Mouse (Mus musculus): ENCODE measurements around the gene Kcnb1. TPM values are rescaled to one million over a fixed set of nuclear protein-coding genes. Genes with fewer than 3 reads are reported as not detected.
A peak's percentile ranks its signal among the peaks of the same experiment; 100 is the strongest.

Kcnb1 gene
- polyA plus RNA-seq, 1 experiment from 2014 or later, result 0.49 TPM

- ATAC-seq (ENCODE audit: extremely low read depth, insufficient number of reproducible peaks, low FRiP score, low TSS enrichment), result no peak
- H3K4me2 ChIP-seq, result peak overlapping the region; percentile 87
- peak overlapping the region; percentile 91 for H3K4me3 ChIP-seq
- peaks cover 36% of the 10 kb centered on the region for H3K4me1 ChIP-seq
- no peaks in the 10 kb centered on the region for H3K27me3 ChIP-seq (replicated peaks)
- WGBS, result 23% methylated on average over 9 of the region's 9 CpGs
- H3K9ac ChIP-seq, result peak overlapping the region; percentile 89
- H3K9me3 ChIP-seq, result no peaks in the 10 kb centered on the region
- H3K36me3 ChIP-seq, result peaks cover 28% of the 10 kb centered on the region
- peak overlapping the region; percentile 68 for H3K27ac ChIP-seq (replicated peaks)
Measured at GRCm38 (mm10) chr2:167064601-167065295, 125.2 kb downstream of the Kcnb1 start.

- no peaks in the 10 kb centered on the region for H3K9me3 ChIP-seq
- peaks cover 41% of the 10 kb centered on the region for H3K4me1 ChIP-seq
- peak overlapping the region; percentile 91 for H3K4me3 ChIP-seq
- no peaks in the 10 kb centered on the region for H3K27me3 ChIP-seq (replicated peaks)
- peak overlapping the region; percentile 87 for H3K4me2 ChIP-seq
- WGBS, result 2% methylated on average over 7 of the region's 7 CpGs
- peaks cover 33% of the 10 kb centered on the region for H3K36me3 ChIP-seq
- H3K9ac ChIP-seq, result peak overlapping the region; percentile 89
- ATAC-seq (ENCODE audit: extremely low read depth, insufficient number of reproducible peaks, low FRiP score, low TSS enrichment), result no peak
- peak overlapping the region; percentile 84 for H3K27ac ChIP-seq (replicated peaks)
Measured at GRCm38 (mm10) chr2:167063906-167064496, 126.0 kb downstream of the Kcnb1 start.

GRCm38 (mm10) chr2:167062965-167063880 is 126.7 kb downstream of the Kcnb1 start, which contains the start of gene Znfx1:
TSS of gene Znfx1 (minus strand) at chr2:167063015.
- peak within 1 kb of the TSS; percentile 91 for H3K4me3 ChIP-seq

GRCm38 (mm10) chr2:167062497-167062911 is 127.5 kb downstream of the Kcnb1 start:
- H3K27me3 ChIP-seq (replicated peaks), result no peaks in the 10 kb centered on the region
- peak; percentile 92 for ATAC-seq (ENCODE audit: extremely low read depth, insufficient number of reproducible peaks, low FRiP score, low TSS enrichment)
- H3K27ac ChIP-seq (replicated peaks), result peak overlapping the region; percentile 96
- H3K36me3 ChIP-seq, result peaks cover 47% of the 10 kb centered on the region
- H3K4me3 ChIP-seq, result peak overlapping the region; percentile 91
- WGBS, result 0% methylated on average over 57 of the region's 60 CpGs
- H3K9me3 ChIP-seq, result no peaks in the 10 kb centered on the region
- peak overlapping the region; percentile 87 for H3K4me2 ChIP-seq
- H3K9ac ChIP-seq, result peak overlapping the region; percentile 89
- H3K4me1 ChIP-seq, result peaks cover 44% of the 10 kb centered on the region

More at GRCm38 (mm10) chr2:167062965-167063880, 126.7 kb downstream of the Kcnb1 start, which contains the start of gene Znfx1:
- Histone ChIP-seq H3K4me1 (peaks cover 44% of the 10 kb centered on the region), H3K27ac (replicated peaks) (peak within 1 kb of the TSS; percentile 96), H3K9ac (peak within 1 kb of the TSS; percentile 89), H3K9me3 (no peaks in the 10 kb centered on the region), H3K36me3 (peaks cover 41% of the 10 kb centered on the region), H3K4me2 (peak within 1 kb of the TSS; percentile 87), H3K27me3 (replicated peaks) (no peaks in the 10 kb centered on the region)
- ATAC-seq (ENCODE audit: extremely low read depth, insufficient number of reproducible peaks, low FRiP score, low TSS enrichment), result peak; percentile 89
- WGBS, result 1% methylated on average over 54 of the region's 57 CpGs

- H3K27ac ChIP-seq (replicated peaks), result 0 out of 2 replicates have a peak overlapping the region, but pooled peaks have one; percentile 96
- WGBS, result 14% methylated on average over 11 of the region's 11 CpGs
- peak overlapping the region; percentile 91 for H3K4me3 ChIP-seq
Measured at GRCm38 (mm10) chr2:167061381-167062034, 128.4 kb downstream of the Kcnb1 start.

GRCm38 (mm10) chr2:167060761-167061160 is 129.2 kb downstream of the Kcnb1 start:
- Histone ChIP-seq H3K4me3 (peak overlapping the region; percentile 6; the same call in 1 of the 2 replicates), H3K4me2 (peak overlapping the region; percentile 87), H3K36me3 (peaks cover 54% of the 10 kb centered on the region), H3K9ac (peak overlapping the region; percentile 69), H3K27me3 (replicated peaks) (no peaks in the 10 kb centered on the region), H3K9me3 (no peaks in the 10 kb centered on the region), H3K27ac (replicated peaks) (no peak overlapping the region), H3K4me1 (peaks cover 42% of the 10 kb centered on the region)
- ATAC-seq (ENCODE audit: extremely low read depth, insufficient number of reproducible peaks, low FRiP score, low TSS enrichment), result no peak

More at GRCm38 (mm10) chr2:167061381-167062034, 128.4 kb downstream of the Kcnb1 start:
- Histone ChIP-seq H3K9me3 (no peaks in the 10 kb centered on the region), H3K4me2 (peak overlapping the region; percentile 87), H3K27me3 (replicated peaks) (no peaks in the 10 kb centered on the region), H3K9ac (peak overlapping the region; percentile 89), H3K4me1 (peaks cover 44% of the 10 kb centered on the region), H3K36me3 (peaks cover 54% of the 10 kb centered on the region)
- no peak for ATAC-seq (ENCODE audit: extremely low read depth, insufficient number of reproducible peaks, low FRiP score, low TSS enrichment)

- no peak for ATAC-seq (ENCODE audit: extremely low read depth, insufficient number of reproducible peaks, low FRiP score, low TSS enrichment)
- Histone ChIP-seq H3K4me2 (peak overlapping the region; percentile 87), H3K27ac (replicated peaks) (no peak overlapping the region), H3K9ac (peak overlapping the region; percentile 69), H3K36me3 (peaks cover 54% of the 10 kb centered on the region), H3K4me3 (peak overlapping the region; percentile 6; the same call in 1 of the 2 replicates), H3K4me1 (peaks cover 38% of the 10 kb centered on the region), H3K9me3 (no peaks in the 10 kb centered on the region), H3K27me3 (replicated peaks) (no peaks in the 10 kb centered on the region)
- 70% methylated on average over 3 of the region's 3 CpGs for WGBS
Measured at GRCm38 (mm10) chr2:167060360-167060759, 129.6 kb downstream of the Kcnb1 start.

GRCm38 (mm10) chr2:167059960-167060359 is 130.0 kb downstream of the Kcnb1 start:
- no peak overlapping the region; the same call in 1 of the 2 replicates for H3K4me3 ChIP-seq
- no peak for ATAC-seq (ENCODE audit: extremely low read depth, insufficient number of reproducible peaks, low FRiP score, low TSS enrichment)
- H3K36me3 ChIP-seq, result peaks cover 54% of the 10 kb centered on the region
- 68% methylated on average over 12 of the region's 12 CpGs for WGBS
- no peaks in the 10 kb centered on the region for H3K27me3 ChIP-seq (replicated peaks)
- no peaks in the 10 kb centered on the region for H3K9me3 ChIP-seq
- H3K4me2 ChIP-seq, result peak overlapping the region; percentile 87; the same call in 1 of the 2 replicates
- peaks cover 34% of the 10 kb centered on the region for H3K4me1 ChIP-seq
- H3K9ac ChIP-seq, result peak overlapping the region; percentile 69
- H3K27ac ChIP-seq (replicated peaks), result no peak overlapping the region

- no peak for ATAC-seq (ENCODE audit: extremely low read depth, insufficient number of reproducible peaks, low FRiP score, low TSS enrichment)
- H3K36me3 ChIP-seq, result peaks cover 54% of the 10 kb centered on the region
- no peak overlapping the region for H3K27ac ChIP-seq (replicated peaks)
- H3K9ac ChIP-seq, result peak overlapping the region; percentile 69; the same call in 1 of the 2 replicates
- no peaks in the 10 kb centered on the region for H3K9me3 ChIP-seq
- 56% methylated on average over 8 of the region's 8 CpGs for WGBS
- peaks cover 30% of the 10 kb centered on the region for H3K4me1 ChIP-seq
- 0 out of 2 replicates have a peak overlapping the region, but pooled peaks have one; percentile 87 for H3K4me2 ChIP-seq
- H3K27me3 ChIP-seq (replicated peaks), result no peaks in the 10 kb centered on the region
- H3K4me3 ChIP-seq, result no peak overlapping the region
Measured at GRCm38 (mm10) chr2:167059536-167059935, 130.4 kb downstream of the Kcnb1 start.

GRCm38 (mm10) chr2:167058814-167059387 is 131.1 kb downstream of the Kcnb1 start:
- peaks cover 58% of the 10 kb centered on the region for H3K36me3 ChIP-seq
- no peak overlapping the region; the same call in 1 of the 2 replicates for H3K4me2 ChIP-seq
- H3K27me3 ChIP-seq (replicated peaks), result no peaks in the 10 kb centered on the region
- peak overlapping the region; percentile 32; the same call in 1 of the 2 replicates for H3K27ac ChIP-seq (replicated peaks)
- no peak overlapping the region for H3K4me3 ChIP-seq
- no peak overlapping the region for H3K9ac ChIP-seq
- no peak for ATAC-seq (ENCODE audit: extremely low read depth, insufficient number of reproducible peaks, low FRiP score, low TSS enrichment)
- no peaks in the 10 kb centered on the region for H3K9me3 ChIP-seq
- H3K4me1 ChIP-seq, result peaks cover 33% of the 10 kb centered on the region
- 68% methylated on average over 3 of the region's 3 CpGs for WGBS
